Mouse (Mus musculus) hindbrain, embryonic 15.5 days (tissue): ENCODE results near the gene Mycbpap. TPM values are rescaled to one million over a fixed set of nuclear protein-coding genes. Genes with fewer than 3 reads are reported as not detected.

Experiments
- ATAC-seq: fragments of 200-750 bp; cut with Nextera tagmentation; 2 replicates; pipeline ENCODE4 v1.8.0; 2017; ENCODE audit warnings: low read depth, moderate number of reproducible peaks, moderate TSS enrichment; ENCODE audit not compliant: low FRiP score
- H3K27ac ChIP-seq: fragments of 300-500 bp; sonication (generic); replicated peaks from 2 replicates; pipeline ENCODE4 v1.5.1; 2015; ENCODE audit warnings: mild to moderate bottlenecking, inconsistent platforms
- H3K27me3 ChIP-seq: fragments of 300-500 bp; sonication (generic); 2 replicates; pipeline ENCODE4 v1.6.1; 2015; ENCODE audit warnings: control low read depth, inconsistent platforms
- H3K36me3 ChIP-seq: fragments of 300-500 bp; sonication (generic); 2 replicates; pipeline ENCODE4 v1.6.1; 2015; ENCODE audit warnings: control low read depth, inconsistent platforms
- H3K4me1 ChIP-seq: fragments of 300-500 bp; sonication (generic); replicated peaks from 2 replicates; pipeline ENCODE4 v1.6.1; 2015; ENCODE audit warnings: control low read depth, inconsistent platforms
- H3K4me2 ChIP-seq: fragments of 300-500 bp; sonication (generic); 2 replicates; pipeline ENCODE4 v1.6.1; 2015; ENCODE audit warnings: moderate library complexity, mild to moderate bottlenecking, inconsistent platforms
- H3K4me3 ChIP-seq: fragments of 300-500 bp; sonication (generic); 2 replicates; pipeline ENCODE4 v1.5.1; 2015; ENCODE audit warnings: mild to moderate bottlenecking, inconsistent platforms
- H3K9ac ChIP-seq: fragments of 300-500 bp; sonication (generic); 2 replicates; pipeline ENCODE4 v1.6.1; 2015; ENCODE audit warnings: inconsistent platforms
- H3K9me3 ChIP-seq: fragments of 300-500 bp; sonication (generic); 2 replicates; pipeline ENCODE4 v1.6.1; 2016; ENCODE audit warnings: control low read depth, inconsistent platforms
- WGBS: fragments of 180-500 bp; shearing (Covaris S2); methylation state at CpG from one replicate; pipeline ENCODE4 v1.1.7; 2015; 5-methylcytosine and 5-hydroxymethylcytosine counted together
- polyA plus RNA-seq: library from polyadenylated mRNA; unstranded; fragments of >200 nt; fragmentation: Nextera tagmentation; extraction: Ambion mirVana; gene quantifications from 2 replicates; pipeline ENCODE4 v1.2.1, GENCODE M21; 2015

Mycbpap gene
- polyA plus RNA-seq, 1 experiment from 2014 or later = 3.8 TPM

DNA sequence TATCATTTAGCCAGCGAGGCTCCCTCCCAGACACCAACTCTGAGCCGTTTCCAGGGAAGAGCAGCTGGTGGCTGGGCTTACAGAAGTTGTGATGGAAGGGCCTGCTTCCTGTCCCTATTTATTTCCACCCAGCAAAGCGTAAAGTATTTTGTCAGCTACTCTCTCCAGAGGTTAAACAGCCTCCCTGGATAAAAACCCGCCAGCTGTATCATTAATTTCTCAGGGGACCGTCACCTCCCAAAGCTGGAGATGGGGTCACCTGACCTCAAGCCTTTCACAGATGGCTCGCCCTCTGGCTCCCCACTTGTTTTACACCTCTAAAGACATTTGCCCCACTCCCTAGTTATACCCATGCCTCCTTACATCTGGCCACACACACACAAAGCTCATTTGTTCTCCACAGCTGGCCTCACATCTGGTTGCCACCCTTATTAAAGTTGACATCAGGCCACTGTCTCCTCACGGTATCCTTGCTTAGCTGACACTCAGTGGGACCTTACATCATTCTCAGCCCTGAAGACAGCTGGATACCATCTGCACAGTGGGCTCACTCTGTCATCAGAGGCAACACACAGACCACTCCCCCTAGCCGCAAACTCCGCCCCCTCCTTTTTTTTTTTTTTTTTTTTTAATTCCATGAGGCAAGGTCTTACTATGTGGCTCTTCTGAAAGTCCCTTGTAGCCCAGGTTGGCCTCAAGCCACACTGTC lies 4.8 kb upstream of the Mycbpap start:
- no peaks in the 10 kb centered on the region for H3K36me3 ChIP-seq
- no peak overlapping the region for H3K4me2 ChIP-seq
- no peak overlapping the region for H3K9ac ChIP-seq
- H3K27me3 ChIP-seq = no peaks in the 10 kb centered on the region
- WGBS = 31% methylated on average over 9 of the region's 9 CpGs
- ATAC-seq = no peak
- H3K4me1 ChIP-seq = peaks cover 4% of the 10 kb centered on the region; the same call in 1 of the 2 replicates
- H3K27ac ChIP-seq = no peak overlapping the region
- H3K9me3 ChIP-seq = no peaks in the 10 kb centered on the region
- H3K4me3 ChIP-seq = no peak overlapping the region

- H3K4me2 ChIP-seq = no peak overlapping the region
- 68% methylated on average over 9 of the region's 9 CpGs for WGBS
- no peaks in the 10 kb centered on the region for H3K27me3 ChIP-seq
- no peaks in the 10 kb centered on the region for H3K9me3 ChIP-seq
- no peak overlapping the region for H3K9ac ChIP-seq
- H3K4me1 ChIP-seq = no peaks in the 10 kb centered on the region
- H3K27ac ChIP-seq = no peak overlapping the region
- no peak for ATAC-seq
- no peaks in the 10 kb centered on the region for H3K36me3 ChIP-seq
- no peak overlapping the region for H3K4me3 ChIP-seq
Measured at GRCm38 (mm10) chr11:94513452-94513851, 8.1 kb downstream of the Mycbpap start.

GRCm38 (mm10) chr11:94508976-94509375 lies 12.6 kb downstream of the Mycbpap start:
- 92% methylated on average over 10 of the region's 10 CpGs for WGBS

DNA sequence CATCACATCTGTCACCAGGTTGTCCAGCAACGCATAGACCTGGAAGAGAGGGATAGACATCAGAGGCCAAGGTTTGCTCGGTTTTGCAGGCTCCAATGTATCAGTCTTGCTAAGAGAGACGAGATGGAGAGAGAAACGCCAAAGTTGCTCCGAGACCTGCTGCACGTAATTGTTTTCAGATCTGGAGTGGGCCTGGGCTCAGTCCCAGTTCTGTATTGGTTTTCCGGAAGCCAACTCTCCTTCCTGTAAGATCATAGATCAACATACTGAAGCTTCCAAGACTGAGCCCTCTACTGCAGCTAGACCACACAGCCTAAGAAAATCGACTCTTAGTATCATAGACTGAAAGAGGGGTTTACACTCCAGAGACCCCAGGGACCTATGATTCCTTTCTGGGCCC lies 20.1 kb downstream of the Mycbpap start:
- Histone ChIP-seq H3K4me2 (no peak overlapping the region), H3K9me3 (no peaks in the 10 kb centered on the region), H3K36me3 (no peaks in the 10 kb centered on the region), H3K4me1 (peaks cover 24% of the 10 kb centered on the region), H3K27me3 (peaks cover 7% of the 10 kb centered on the region; the same call in 1 of the 2 replicates), H3K4me3 (no peak overlapping the region), H3K9ac (no peak overlapping the region), H3K27ac (no peak overlapping the region)
- ATAC-seq = no peak
- 91% methylated on average over 8 of the region's 8 CpGs for whole genome bisulfite sequencing

More at GRCm38 (mm10) chr11:94508976-94509375, 12.6 kb downstream of the Mycbpap start:
- no peak for ATAC-seq
- H3K9me3 ChIP-seq = no peaks in the 10 kb centered on the region
- H3K9ac ChIP-seq = no peak overlapping the region
- H3K27ac ChIP-seq = no peak overlapping the region
- no peaks in the 10 kb centered on the region for H3K4me1 ChIP-seq
- no peak overlapping the region for H3K4me3 ChIP-seq
- no peaks in the 10 kb centered on the region for H3K27me3 ChIP-seq
- no peaks in the 10 kb centered on the region for H3K36me3 ChIP-seq
- H3K4me2 ChIP-seq = no peak overlapping the region

- 0 out of 2 replicates have a peak, but pooled peaks have one; percentile 9 for ATAC-seq
Measured at GRCm38 (mm10) chr11:94500362-94500761, 21.2 kb downstream of the Mycbpap start.

DNA sequence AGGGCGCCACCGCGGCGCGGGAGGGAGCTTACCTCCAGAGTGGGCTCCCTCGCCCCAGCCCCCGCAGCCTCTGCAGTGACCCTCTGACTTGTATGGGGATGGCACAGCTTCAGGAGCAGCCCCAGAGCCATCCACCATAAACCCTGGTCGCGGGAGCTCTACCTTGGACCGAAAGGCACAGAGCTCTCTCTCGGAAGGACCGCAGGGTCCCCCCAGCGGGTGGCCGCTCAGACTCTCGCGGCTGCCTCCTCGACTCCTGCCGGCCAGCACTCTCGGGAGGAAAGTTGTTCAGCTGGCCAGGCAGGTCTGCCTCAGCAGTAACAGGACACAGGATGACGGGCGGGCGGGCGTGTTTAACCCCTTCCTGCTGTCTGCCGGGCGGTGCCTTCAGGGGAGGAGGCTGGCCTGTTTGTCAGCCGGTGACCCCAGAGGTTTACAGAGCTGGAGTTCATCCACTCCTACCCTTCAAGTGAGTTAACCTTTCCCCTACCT lies 21.8 kb downstream of the Mycbpap start, which contains the start of gene Epn3:
TSS of gene Epn3 (minus strand) at position 314 of the 492 bp plus-strand sequence.
- Histone ChIP-seq H3K9me3 (no peaks in the 10 kb centered on the region), H3K4me3 (peak within 1 kb of the TSS; percentile 29), H3K4me2 (peak within 1 kb of the TSS; percentile 57), H3K9ac (no peak within 1 kb of the TSS), H3K27me3 (peaks cover 7% of the 10 kb centered on the region; the same call in 1 of the 2 replicates), H3K27ac (no peak within 1 kb of the TSS), H3K36me3 (no peaks in the 10 kb centered on the region), H3K4me1 (peaks cover 24% of the 10 kb centered on the region)
- WGBS = under 1% methylated on average over 26 of the region's 26 CpGs
- 0 out of 2 replicates have a peak, but pooled peaks have one; percentile 10 for ATAC-seq

More at GRCm38 (mm10) chr11:94500362-94500761, 21.2 kb downstream of the Mycbpap start:
- no peak overlapping the region for H3K27ac ChIP-seq
- H3K9ac ChIP-seq = no peak overlapping the region
- H3K4me1 ChIP-seq = peaks cover 24% of the 10 kb centered on the region
- peaks cover 7% of the 10 kb centered on the region; the same call in 1 of the 2 replicates for H3K27me3 ChIP-seq
- 0 out of 2 replicates have a peak overlapping the region, but pooled peaks have one; percentile 57 for H3K4me2 ChIP-seq
- H3K36me3 ChIP-seq = no peaks in the 10 kb centered on the region
- H3K4me3 ChIP-seq = no peak overlapping the region; the same call in 1 of the 2 replicates
- 27% methylated on average over 8 of the region's 8 CpGs for WGBS
- no peaks in the 10 kb centered on the region for H3K9me3 ChIP-seq

DNA sequence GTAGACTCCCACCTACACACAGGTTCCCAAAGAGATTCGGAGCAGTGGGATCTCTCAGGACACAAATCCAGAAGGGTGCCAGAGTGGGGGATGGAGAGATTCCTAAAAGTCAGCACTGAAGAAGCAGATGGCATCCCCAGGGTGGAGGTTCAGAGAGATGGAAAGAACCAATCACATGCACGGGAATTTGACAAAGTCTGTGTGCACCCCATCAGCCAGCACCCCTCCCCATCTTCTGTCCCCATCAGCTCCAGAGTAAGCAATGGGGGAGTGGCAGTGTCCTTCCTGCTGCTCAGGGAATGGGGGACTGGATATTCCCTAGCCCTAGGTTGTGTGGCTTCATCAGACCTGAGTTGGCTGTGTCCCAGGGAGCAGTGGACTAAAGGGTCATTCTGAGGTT lies 22.5 kb downstream of the Mycbpap start:
- Histone ChIP-seq H3K27me3 (peaks cover 7% of the 10 kb centered on the region; the same call in 1 of the 2 replicates), H3K4me2 (peak overlapping the region; percentile 57), H3K4me3 (peak overlapping the region; percentile 29; the same call in 1 of the 2 replicates), H3K36me3 (no peaks in the 10 kb centered on the region), H3K4me1 (peaks cover 24% of the 10 kb centered on the region), H3K9ac (no peak overlapping the region), H3K9me3 (no peaks in the 10 kb centered on the region), H3K27ac (no peak overlapping the region)
- 0 out of 2 replicates have a peak, but pooled peaks have one; percentile 39 for ATAC-seq
- 6% methylated on average over 2 of the region's 2 CpGs for WGBS

DNA sequence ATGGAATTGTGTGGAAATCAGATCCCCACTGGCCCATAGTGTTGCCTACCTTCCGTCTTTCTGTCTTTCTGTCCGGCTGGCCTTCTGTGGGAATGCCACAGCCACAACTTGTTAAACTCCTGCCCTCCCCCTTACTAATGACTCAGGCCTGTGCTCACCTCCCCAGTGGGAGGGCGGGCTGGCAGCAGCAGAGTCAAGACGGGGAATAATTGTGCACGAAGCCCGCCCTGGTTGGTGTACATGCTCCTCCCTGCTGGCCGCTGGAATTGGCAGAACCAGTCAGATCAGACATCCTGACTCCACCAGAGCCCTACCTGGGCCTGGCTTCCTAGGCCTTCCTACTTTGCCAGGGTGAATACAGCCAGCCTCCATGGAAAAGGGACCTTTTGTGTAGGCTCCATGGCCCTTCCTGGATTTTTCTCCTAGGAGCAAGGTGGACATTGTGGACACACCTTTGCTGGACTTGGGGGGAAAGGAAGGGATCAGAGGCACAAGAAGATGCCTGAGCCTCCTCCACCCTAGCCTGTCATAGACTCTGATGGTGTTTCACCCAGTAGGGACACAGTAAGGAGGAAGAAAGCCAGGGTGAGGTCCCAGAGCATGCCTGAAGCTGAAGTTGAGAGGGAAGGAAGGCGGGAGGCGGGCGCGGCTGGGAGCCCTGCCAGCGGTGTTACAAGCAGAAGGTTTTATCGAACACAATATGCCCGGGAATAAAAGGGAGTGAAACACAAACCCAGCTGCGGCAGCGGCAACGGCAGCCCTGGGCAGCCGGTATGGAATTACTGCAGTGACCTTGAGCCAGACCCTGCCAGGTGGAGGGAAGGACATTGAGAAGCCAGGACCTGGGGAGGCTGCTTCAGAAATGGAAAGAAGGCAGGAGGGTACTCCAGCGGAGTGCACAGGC lies 23.2 kb downstream of the Mycbpap start:
- peaks cover 7% of the 10 kb centered on the region for H3K27me3 ChIP-seq
- 20% methylated on average over 19 of the region's 19 CpGs for WGBS

DNA sequence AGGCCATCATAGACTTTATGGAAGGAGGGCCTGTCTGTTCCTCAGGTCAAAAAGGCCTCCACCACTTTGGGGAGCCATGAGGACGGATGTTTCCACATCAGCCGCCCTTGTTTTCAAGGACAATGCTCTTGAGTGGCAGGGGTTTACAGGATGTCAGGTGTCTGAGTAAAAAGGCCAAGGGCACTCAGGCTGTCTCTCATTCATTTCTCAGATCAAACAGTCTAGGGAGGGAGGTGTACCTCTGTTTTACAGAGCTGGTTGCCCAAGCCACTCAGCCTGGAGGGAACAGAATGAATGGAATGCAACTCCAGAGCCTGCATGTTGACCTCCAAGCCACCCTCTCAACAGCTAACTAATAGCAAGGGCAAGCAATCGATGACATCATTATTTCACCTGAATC lies 26.1 kb downstream of the Mycbpap start:
- H3K36me3 ChIP-seq = no peaks in the 10 kb centered on the region
- 79% methylated on average over 3 of the region's 3 CpGs for WGBS
- no peak overlapping the region for H3K4me2 ChIP-seq
- no peak overlapping the region for H3K9ac ChIP-seq
- peaks cover 11% of the 10 kb centered on the region for H3K27me3 ChIP-seq
- H3K4me1 ChIP-seq = peaks cover 36% of the 10 kb centered on the region
- no peaks in the 10 kb centered on the region for H3K9me3 ChIP-seq
- no peak overlapping the region for H3K4me3 ChIP-seq
- ATAC-seq = no peak
- no peak overlapping the region for H3K27ac ChIP-seq

More for the DNA sequence above, 23.2 kb downstream of the Mycbpap start:
- no peak; the same call in 1 of the 2 replicates for ATAC-seq
- Histone ChIP-seq H3K4me1 (peaks cover 24% of the 10 kb centered on the region), H3K27ac (no peak overlapping the region), H3K9ac (no peak overlapping the region), H3K36me3 (no peaks in the 10 kb centered on the region), H3K4me3 (no peak overlapping the region), H3K4me2 (peak overlapping the region; percentile 57), H3K9me3 (no peaks in the 10 kb centered on the region)

- H3K9ac ChIP-seq = peak overlapping the region; percentile 61; the same call in 1 of the 2 replicates
- H3K4me3 ChIP-seq = peak overlapping the region; percentile 51
- no peaks in the 10 kb centered on the region for H3K36me3 ChIP-seq
- 72% methylated on average over 7 of the region's 7 CpGs for WGBS
- no peak for ATAC-seq
- no peak overlapping the region for H3K27ac ChIP-seq
- peaks cover 10% of the 10 kb centered on the region; the same call in 1 of the 2 replicates for H3K27me3 ChIP-seq
- no peaks in the 10 kb centered on the region for H3K9me3 ChIP-seq
- H3K4me2 ChIP-seq = peak overlapping the region; percentile 78
- H3K4me1 ChIP-seq = peaks cover 12% of the 10 kb centered on the region
Measured at GRCm38 (mm10) chr11:94491749-94492099, 29.8 kb downstream of the Mycbpap start.

- peak overlapping the region; percentile 51 for H3K4me3 ChIP-seq
- H3K27me3 ChIP-seq = peaks cover 10% of the 10 kb centered on the region; the same call in 1 of the 2 replicates
- peak overlapping the region; percentile 78 for H3K4me2 ChIP-seq
- H3K27ac ChIP-seq = no peak overlapping the region
- no peaks in the 10 kb centered on the region for H3K36me3 ChIP-seq
- peaks cover 12% of the 10 kb centered on the region for H3K4me1 ChIP-seq
- peak; percentile 77 for ATAC-seq
- WGBS = 4% methylated on average over 55 of the region's 55 CpGs
- H3K9ac ChIP-seq = peak overlapping the region; percentile 61
- no peaks in the 10 kb centered on the region for H3K9me3 ChIP-seq
Measured at GRCm38 (mm10) chr11:94491035-94491748, 30.4 kb downstream of the Mycbpap start.
